Mouse (Mus musculus): Measurements from ENCODE around the gene Dpp7.

Gene Dpp7

DNA sequence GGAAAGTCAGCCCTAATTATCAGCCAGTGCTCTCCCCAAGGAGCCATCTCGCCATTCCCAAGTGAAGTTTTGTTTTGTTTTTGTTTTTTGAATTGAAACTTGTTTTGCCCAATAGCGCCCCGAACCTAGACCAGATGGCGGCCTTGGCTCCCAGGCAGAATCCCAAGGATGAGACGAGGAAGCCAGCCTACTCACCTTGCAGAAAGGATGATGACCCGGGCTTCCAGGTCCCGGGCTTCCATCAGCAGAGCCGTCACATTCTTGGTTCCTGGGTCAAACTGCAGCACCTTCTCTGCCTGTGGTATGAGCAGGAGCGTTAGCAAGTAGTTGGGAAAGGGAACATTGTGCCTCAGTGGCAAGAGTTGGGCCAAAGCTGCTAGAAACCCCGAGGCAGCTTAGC, 46.0 kb downstream of the Dpp7 start:
- DNase-seq (ENCODE audit: low spot score): no peak

DNA sequence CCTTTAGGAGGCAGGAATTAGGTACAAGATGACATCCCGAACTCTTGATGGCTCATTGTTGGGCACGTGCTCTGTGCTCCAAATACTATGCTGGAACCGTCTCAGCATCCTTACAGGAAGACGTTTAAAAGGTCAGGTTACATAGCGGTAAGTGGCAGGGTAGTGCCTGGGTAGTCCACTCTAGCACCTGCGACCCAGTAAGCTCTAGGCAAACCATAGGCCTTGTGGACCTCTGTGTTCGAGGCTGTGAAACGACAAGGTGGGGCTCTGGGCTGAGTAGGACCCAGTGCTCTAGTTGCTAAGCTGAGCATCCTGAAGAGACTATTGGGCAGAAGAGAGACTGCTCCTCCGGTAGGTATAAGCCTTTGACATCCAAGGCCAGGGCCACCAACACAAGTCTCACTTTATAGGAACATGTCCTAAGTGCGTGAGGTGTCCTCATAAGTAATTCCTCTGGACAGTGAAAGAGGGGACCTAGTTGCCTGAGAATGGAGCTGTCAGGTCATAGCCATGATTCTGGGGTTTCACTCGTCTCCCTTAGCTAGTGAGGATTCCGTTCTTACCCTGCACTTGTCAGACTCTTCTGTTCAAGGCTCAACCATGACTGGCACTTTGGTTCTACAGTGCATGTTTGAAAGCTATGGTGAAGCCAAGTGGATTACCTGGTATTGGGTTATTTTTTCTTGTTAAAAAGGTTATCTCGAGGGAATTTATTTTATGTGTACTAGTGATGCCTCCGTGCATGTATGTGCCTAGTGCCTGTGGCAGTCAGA, 50.4 kb downstream of the Dpp7 start:
- no peak for DNase-seq (ENCODE audit: low spot score)

DNA sequence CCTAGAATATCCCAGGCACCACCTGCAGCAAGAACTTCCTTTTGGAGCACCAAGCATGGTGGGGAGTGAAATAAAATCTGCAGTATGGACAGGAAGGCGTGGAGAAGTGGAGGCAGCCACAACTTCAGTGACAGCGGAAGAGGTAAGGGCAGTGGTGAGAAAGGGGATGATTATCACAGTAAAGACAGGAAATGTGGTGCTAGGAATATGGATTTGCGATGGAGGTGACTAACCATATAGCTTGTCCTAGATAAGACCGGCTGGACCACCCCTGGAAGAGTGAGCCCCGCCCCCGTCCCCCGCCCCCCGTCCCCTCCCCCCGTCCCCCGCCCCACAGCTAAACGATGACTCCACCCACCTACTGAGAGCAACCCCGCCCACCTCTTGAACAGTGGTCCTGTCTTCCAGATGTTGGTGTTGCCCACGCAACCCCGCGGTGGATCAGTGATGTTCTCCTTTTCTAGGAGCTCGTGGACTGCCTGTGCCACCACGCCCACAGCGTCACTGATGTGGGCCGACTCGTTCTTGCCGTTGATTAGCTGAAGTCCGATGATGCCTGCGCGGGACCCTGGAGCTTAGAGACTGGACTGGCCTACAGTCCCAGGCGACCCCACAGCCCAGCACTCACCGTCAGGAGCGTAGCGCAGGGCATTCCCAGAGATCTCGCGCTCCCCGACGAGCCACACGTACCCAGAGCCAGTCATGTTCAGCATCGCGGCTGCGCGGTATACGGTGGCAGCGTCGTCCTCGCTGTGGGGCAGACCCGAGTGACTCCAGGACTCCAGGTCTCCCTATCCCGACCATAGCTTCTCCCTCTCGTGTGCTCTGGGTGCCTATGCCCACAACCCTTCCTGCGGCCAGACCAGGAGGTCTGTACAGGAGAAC, 51.3 kb downstream of the Dpp7 start:
- DNase-seq (ENCODE audit: low spot score): peak; percentile 32

DNA sequence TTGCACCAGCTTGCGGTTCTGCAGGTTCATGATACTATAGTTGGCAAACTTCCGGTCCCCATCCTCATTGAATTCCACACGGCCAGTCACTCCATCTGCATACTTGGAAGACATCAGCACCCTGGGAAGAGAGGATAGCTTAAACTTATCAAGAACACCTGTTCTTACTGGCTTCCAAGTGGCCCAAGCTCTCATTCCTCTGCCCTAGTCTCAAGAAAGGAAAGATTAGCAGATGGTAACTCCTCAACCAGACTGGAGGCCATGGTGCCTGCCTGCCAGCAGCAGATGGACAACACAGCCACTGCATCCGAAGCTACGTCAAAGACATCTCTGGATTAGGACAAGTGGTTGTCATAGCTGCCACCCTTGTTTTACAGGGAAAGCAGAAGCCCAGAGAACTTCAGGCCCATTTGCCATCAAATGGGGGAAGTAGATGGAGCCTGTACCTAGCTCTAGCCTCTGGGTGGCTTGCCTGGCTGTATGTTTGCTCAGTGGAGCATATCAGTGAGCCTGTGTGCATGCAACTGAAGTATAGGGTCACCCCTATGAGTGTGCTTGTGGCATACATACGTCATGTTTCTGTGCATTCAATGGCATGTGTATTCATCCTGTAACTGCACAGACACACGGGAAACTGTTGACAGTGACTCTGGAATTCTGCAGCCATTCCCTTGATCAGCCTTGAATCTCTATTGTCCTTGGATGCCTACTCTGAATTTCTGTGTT, 52.1 kb downstream of the Dpp7 start:
- no peak for DNase-seq (ENCODE audit: low spot score)

DNA sequence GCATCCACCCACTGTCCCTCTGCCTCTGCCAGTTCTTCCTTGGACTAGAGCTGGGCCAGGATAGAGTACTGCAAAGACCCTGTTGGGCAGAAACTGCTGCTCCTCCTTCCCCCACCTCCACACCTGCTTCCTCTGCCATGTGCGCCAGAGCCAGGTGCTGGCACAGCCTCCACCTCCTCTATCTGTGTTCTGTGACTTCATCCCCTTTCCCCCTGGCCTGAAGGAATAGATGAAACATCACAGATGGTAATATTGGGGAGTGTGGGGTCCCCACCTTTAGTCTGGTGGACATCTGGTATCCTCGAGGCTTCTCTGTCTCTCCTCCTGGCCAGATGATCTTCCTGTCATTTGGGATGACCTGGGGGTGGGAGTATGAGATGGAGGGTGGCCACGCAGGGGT, 52.7 kb downstream of the Dpp7 start:
- no peak for DNase-seq (ENCODE audit: low spot score)

All from yolk sac, embryonic 10.5 days (tissue).